Mouse (Mus musculus) ovary, postnatal 36 days (tissue): ENCODE results near the gene Ccdc141.

Experiments
- DNase-seq: peaks from one replicate; pipeline ENCODE4 v3.0.0; 2022; ENCODE audit warnings: low spot score, mixed read lengths

Ccdc141 gene

GRCm38 (mm10) chr2:77170633-77171105 lies at the start of gene Ccdc141:
Ccdc141 (minus strand) TSS chr2:77170636.
- no peak for DNase-seq

- no peak for DNase-seq
Measured at GRCm38 (mm10) chr2:77212885-77213284, 42.4 kb upstream of the Ccdc141 start.

GRCm38 (mm10) chr2:77206951-77207350 lies 36.5 kb upstream of the Ccdc141 start:
- no peak for DNase-seq

GRCm38 (mm10) chr2:77203916-77204315 lies 33.5 kb upstream of the Ccdc141 start:
- DNase-seq = no peak

GRCm38 (mm10) chr2:77201900-77202299 lies 31.5 kb upstream of the Ccdc141 start:
- no peak for DNase-seq

- no peak for DNase-seq
Measured at GRCm38 (mm10) chr2:77200958-77201614, 30.6 kb upstream of the Ccdc141 start.

GRCm38 (mm10) chr2:77200379-77200778 lies 29.9 kb upstream of the Ccdc141 start:
- DNase-seq = no peak

GRCm38 (mm10) chr2:77198246-77198645 lies 27.8 kb upstream of the Ccdc141 start:
- DNase-seq = no peak

GRCm38 (mm10) chr2:77196819-77197218 lies 26.4 kb upstream of the Ccdc141 start:
- DNase-seq = no peak

GRCm38 (mm10) chr2:77195056-77195455 lies 24.6 kb upstream of the Ccdc141 start:
- no peak for DNase-seq

- DNase-seq = no peak
Measured at GRCm38 (mm10) chr2:77191811-77192210, 21.4 kb upstream of the Ccdc141 start.

- no peak for DNase-seq
Measured at GRCm38 (mm10) chr2:77190891-77191290, 20.5 kb upstream of the Ccdc141 start.

GRCm38 (mm10) chr2:77190301-77190700 lies 19.9 kb upstream of the Ccdc141 start:
- no peak for DNase-seq

- DNase-seq = no peak
Measured at GRCm38 (mm10) chr2:77189671-77190070, 19.2 kb upstream of the Ccdc141 start.

GRCm38 (mm10) chr2:77187501-77187900 lies 17.1 kb upstream of the Ccdc141 start:
- no peak for DNase-seq

GRCm38 (mm10) chr2:77186912-77187311 lies 16.5 kb upstream of the Ccdc141 start:
- DNase-seq = no peak

GRCm38 (mm10) chr2:77184049-77184571 lies 13.7 kb upstream of the Ccdc141 start:
- DNase-seq = no peak

- no peak for DNase-seq
Measured at GRCm38 (mm10) chr2:77183646-77184045, 13.2 kb upstream of the Ccdc141 start.

GRCm38 (mm10) chr2:77182996-77183380 lies 12.6 kb upstream of the Ccdc141 start:
- DNase-seq = no peak

- no peak for DNase-seq
Measured at GRCm38 (mm10) chr2:77182271-77182995, 12.0 kb upstream of the Ccdc141 start.

- no peak for DNase-seq
Measured at GRCm38 (mm10) chr2:77177472-77177871, 7.0 kb upstream of the Ccdc141 start.

- no peak for DNase-seq
Measured at GRCm38 (mm10) chr2:77176413-77176812, 6.0 kb upstream of the Ccdc141 start.

GRCm38 (mm10) chr2:77175411-77175810 lies 5.0 kb upstream of the Ccdc141 start:
- no peak for DNase-seq
